Mouse (Mus musculus) stomach, postnatal 0 days (tissue): Measurements from ENCODE around the gene Tle4. TPM values are rescaled to one million over a fixed set of nuclear protein-coding genes. Genes with fewer than 3 reads are reported as not detected.

Experiments used
- ATAC-seq: fragments of 200-750 bp; cut with Nextera tagmentation; 2 replicates; pipeline ENCODE4 v1.8.0; 2017; ENCODE audit not compliant: low FRiP score, low TSS enrichment
- DNase-seq: peaks from one replicate; pipeline ENCODE4 v3.0.0-alpha.2; 2016; ENCODE audit warnings: low spot score
- H3K27ac ChIP-seq: fragments of 300-500 bp; sonication (generic); replicated peaks from 2 replicates; pipeline ENCODE4 v1.5.1; 2014; ENCODE audit warnings: mild to moderate bottlenecking, control low read depth
- H3K27me3 ChIP-seq: fragments of 300-500 bp; sonication (generic); 2 replicates; pipeline ENCODE4 v1.6.1; 2014; ENCODE audit warnings: low read length; ENCODE audit not compliant: control insufficient read depth, insufficient read depth
- H3K36me3 ChIP-seq: fragments of 300-500 bp; sonication (generic); 2 replicates; pipeline ENCODE4 v1.6.1; 2014; ENCODE audit warnings: low read length, mixed read lengths; ENCODE audit not compliant: control insufficient read depth, insufficient read depth
- H3K4me1 ChIP-seq: fragments of 300-500 bp; sonication (generic); replicated peaks from 2 replicates; pipeline ENCODE4 v1.6.1; 2014; ENCODE audit warnings: antibody characterized with exemption; ENCODE audit not compliant: control insufficient read depth, insufficient read depth
- H3K4me2 ChIP-seq: fragments of 300-500 bp; sonication (generic); replicated peaks from 2 replicates; pipeline ENCODE4 v1.6.1; 2014; ENCODE audit warnings: low read depth, mild to moderate bottlenecking, control low read depth, moderate library complexity
- H3K4me3 ChIP-seq: fragments of 300-500 bp; sonication (generic); 2 replicates; pipeline ENCODE4 v1.5.1; 2014; ENCODE audit warnings: low read depth, low read length, control low read depth
- H3K9ac ChIP-seq: fragments of 300-500 bp; sonication (generic); 2 replicates; pipeline ENCODE4 v1.6.1; 2014; ENCODE audit warnings: mild to moderate bottlenecking, low read length, control low read depth, mixed read lengths
- H3K9me3 ChIP-seq: fragments of 300-500 bp; sonication (generic); 2 replicates; pipeline ENCODE4 v1.6.1; 2016; ENCODE audit warnings: low read length; ENCODE audit not compliant: control insufficient read depth
- CTCF ChIP-seq: IDR thresholded peaks from 2 replicates; pipeline ENCODE4 v1.5.1; 2016; ENCODE audit warnings: antibody characterized with exemption, low read depth, mild to moderate bottlenecking, moderate library complexity
- EP300 ChIP-seq: optimal IDR thresholded peaks from 2 replicates; pipeline ENCODE3; 2016; ENCODE audit warnings: antibody characterized with exemption
- WGBS: fragments of 180-500 bp; shearing (Covaris S2); extraction: QIAGEN DNeasy Blood & Tissue Kit; methylation state at CpG from one replicate; pipeline ENCODE4 v1.1.7; 2014; 5-methylcytosine and 5-hydroxymethylcytosine counted together
- polyA plus RNA-seq: library from polyadenylated mRNA; unstranded; fragments of >200 nt; fragmentation: Nextera tagmentation; extraction: Ambion mirVana; gene quantifications from 2 replicates; pipeline ENCODE4 v1.2.1, GENCODE M21; 2015

Tle4 gene
- polyA plus RNA-seq, 1 experiment from 2014 or later, result 5.1 TPM

- TF ChIP-seq CTCF (no peak), EP300 (no peak)
- H3K4me2 ChIP-seq, result no peak overlapping the region
- 64% methylated on average over 4 of the region's 4 CpGs for WGBS
- H3K9ac ChIP-seq, result no peak overlapping the region
- DNase-seq, result no peak
- no peak overlapping the region for H3K4me3 ChIP-seq
- no peak overlapping the region for H3K27ac ChIP-seq
- no peak for ATAC-seq
- H3K36me3 ChIP-seq, result no peaks in the 10 kb centered on the region
- no peaks in the 10 kb centered on the region for H3K4me1 ChIP-seq
- no peaks in the 10 kb centered on the region for H3K9me3 ChIP-seq
- H3K27me3 ChIP-seq, result no peaks in the 10 kb centered on the region
Observed at GRCm38 (mm10) chr19:14623355-14623754, 25.5 kb upstream of the Tle4 start.

GRCm38 (mm10) chr19:14620534-14620933 lies 22.7 kb upstream of the Tle4 start:
- H3K4me1 ChIP-seq, result no peaks in the 10 kb centered on the region
- ATAC-seq, result no peak
- WGBS, result 94% methylated on average over 1 of the region's 1 CpGs
- H3K36me3 ChIP-seq, result no peaks in the 10 kb centered on the region
- H3K9ac ChIP-seq, result no peak overlapping the region
- H3K27ac ChIP-seq, result no peak overlapping the region
- H3K9me3 ChIP-seq, result no peaks in the 10 kb centered on the region
- no peak overlapping the region for H3K4me3 ChIP-seq
- TF ChIP-seq CTCF, result no peak
- TF ChIP-seq EP300, result no peak
- H3K4me2 ChIP-seq, result no peak overlapping the region
- H3K27me3 ChIP-seq, result no peaks in the 10 kb centered on the region
- no peak for DNase-seq

DNA sequence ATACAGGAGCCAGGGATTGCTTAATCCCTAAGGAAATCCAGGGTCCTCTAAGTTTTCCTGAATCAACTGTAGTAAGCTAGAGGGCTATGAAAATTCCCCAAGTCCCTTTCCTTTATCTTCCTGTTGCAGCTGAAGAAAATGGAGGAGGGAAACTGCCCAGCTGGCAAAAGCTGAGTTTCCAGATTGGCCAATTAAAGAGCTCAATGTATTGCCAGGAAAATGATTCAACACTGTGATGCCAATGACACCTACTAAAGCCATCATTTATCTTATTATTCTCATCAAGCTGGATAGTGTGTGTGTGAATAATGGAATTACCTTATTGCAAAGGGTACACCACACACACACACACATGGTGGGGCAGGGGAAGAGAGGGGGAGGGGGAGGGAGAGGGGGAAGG lies 22.0 kb upstream of the Tle4 start:
- no peak overlapping the region for H3K4me2 ChIP-seq
- H3K27ac ChIP-seq, result no peak overlapping the region
- H3K9me3 ChIP-seq, result no peaks in the 10 kb centered on the region
- no peak overlapping the region for H3K9ac ChIP-seq
- no peaks in the 10 kb centered on the region for H3K27me3 ChIP-seq
- DNase-seq (no peak), ATAC-seq (no peak)
- H3K36me3 ChIP-seq, result no peaks in the 10 kb centered on the region
- H3K4me3 ChIP-seq, result no peak overlapping the region
- no peaks in the 10 kb centered on the region for H3K4me1 ChIP-seq
- no peak for TF ChIP-seq CTCF
- no peak for TF ChIP-seq EP300

DNA sequence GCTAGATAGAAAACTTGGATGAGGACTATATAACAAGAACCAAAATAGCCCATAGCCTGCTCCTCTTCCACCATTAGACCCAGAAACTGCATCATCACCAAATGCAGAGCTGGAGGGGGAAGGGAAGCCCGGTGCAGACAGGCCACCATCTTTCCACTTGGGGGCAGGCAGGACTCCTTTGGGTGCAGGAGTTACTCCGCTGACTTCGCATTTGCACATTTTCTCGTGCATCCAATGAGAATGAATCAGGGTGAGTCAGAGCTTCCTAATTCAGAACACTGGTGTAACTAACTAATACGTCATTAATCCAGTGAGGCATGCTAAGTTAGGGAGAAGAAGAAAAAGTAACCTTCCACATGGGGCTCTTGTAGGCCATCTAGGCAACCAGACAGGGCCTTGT lies 17.0 kb upstream of the Tle4 start:
- ATAC-seq (no peak), DNase-seq (no peak)
- H3K36me3 ChIP-seq, result no peaks in the 10 kb centered on the region
- H3K27ac ChIP-seq, result no peak overlapping the region
- TF ChIP-seq EP300, result no peak
- 0 out of 2 replicates have a peak, but pooled peaks have one; percentile 16 for TF ChIP-seq CTCF
- H3K4me1 ChIP-seq, result no peaks in the 10 kb centered on the region
- H3K4me2 ChIP-seq, result no peak overlapping the region
- no peaks in the 10 kb centered on the region for H3K27me3 ChIP-seq
- no peak overlapping the region for H3K9ac ChIP-seq
- H3K9me3 ChIP-seq, result no peaks in the 10 kb centered on the region
- 74% methylated on average over 5 of the region's 5 CpGs for WGBS
- H3K4me3 ChIP-seq, result no peak overlapping the region

- ATAC-seq, result no peak
- no peak overlapping the region for H3K4me2 ChIP-seq
- H3K27me3 ChIP-seq, result no peaks in the 10 kb centered on the region
- no peaks in the 10 kb centered on the region for H3K4me1 ChIP-seq
- H3K9me3 ChIP-seq, result no peaks in the 10 kb centered on the region
- DNase-seq, result no peak
- 48% methylated on average over 8 of the region's 8 CpGs for WGBS
- TF ChIP-seq CTCF (no peak), EP300 (no peak)
- no peak overlapping the region for H3K9ac ChIP-seq
- H3K36me3 ChIP-seq, result no peaks in the 10 kb centered on the region
- H3K27ac ChIP-seq, result no peak overlapping the region
- H3K4me3 ChIP-seq, result no peak overlapping the region
Observed at GRCm38 (mm10) chr19:14610542-14611317, 12.9 kb upstream of the Tle4 start.

GRCm38 (mm10) chr19:14600841-14601240 lies 3.0 kb upstream of the Tle4 start:
- no peak for ATAC-seq
- WGBS, result 93% methylated on average over 1 of the region's 1 CpGs
- no peak overlapping the region for H3K27ac ChIP-seq
- H3K36me3 ChIP-seq, result no peaks in the 10 kb centered on the region
- H3K27me3 ChIP-seq, result no peaks in the 10 kb centered on the region
- DNase-seq, result no peak
- H3K4me3 ChIP-seq, result no peak overlapping the region
- H3K9ac ChIP-seq, result no peak overlapping the region
- H3K9me3 ChIP-seq, result no peaks in the 10 kb centered on the region
- TF ChIP-seq EP300 (no peak), CTCF (no peak)
- H3K4me2 ChIP-seq, result no peak overlapping the region
- H3K4me1 ChIP-seq, result 0 out of 2 replicates have a peak, but pooled peaks cover 3% of the 10 kb centered on the region
